Mouse (Mus musculus): Measurements from ENCODE around the gene Fam174b.

The Fam174b gene

GRCm38 (mm10) chr7:73740111-73741035 lies at the start of gene Fam174b:
TSS of gene Fam174b (plus strand) at chr7:73740302.
- DNase-seq: peak; percentile 30 to 36

DNA sequence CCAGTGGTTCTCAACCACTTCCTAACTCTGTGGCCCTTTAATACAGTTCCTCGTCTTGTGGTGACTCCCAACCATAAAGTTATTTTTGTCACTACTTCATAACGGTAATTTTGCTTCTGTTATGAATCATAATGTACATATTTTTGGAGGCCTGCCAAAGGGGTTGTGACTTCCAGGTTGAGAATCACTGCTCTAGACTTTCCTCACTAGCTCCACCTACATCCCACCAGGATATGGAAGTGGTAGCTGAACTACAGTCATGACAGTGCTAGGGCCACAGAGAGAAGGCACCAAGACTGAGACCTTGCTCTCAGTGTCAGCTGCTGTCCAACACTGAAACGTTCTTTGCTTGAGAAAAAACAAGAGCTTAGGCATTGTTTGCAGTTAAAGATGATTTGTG lies 43.0 kb upstream of the Fam174b start:
- DNase-seq: no peak

GRCm38 (mm10) chr7:73704305-73704704 lies 35.8 kb upstream of the Fam174b start:
- DNase-seq: no peak

DNA sequence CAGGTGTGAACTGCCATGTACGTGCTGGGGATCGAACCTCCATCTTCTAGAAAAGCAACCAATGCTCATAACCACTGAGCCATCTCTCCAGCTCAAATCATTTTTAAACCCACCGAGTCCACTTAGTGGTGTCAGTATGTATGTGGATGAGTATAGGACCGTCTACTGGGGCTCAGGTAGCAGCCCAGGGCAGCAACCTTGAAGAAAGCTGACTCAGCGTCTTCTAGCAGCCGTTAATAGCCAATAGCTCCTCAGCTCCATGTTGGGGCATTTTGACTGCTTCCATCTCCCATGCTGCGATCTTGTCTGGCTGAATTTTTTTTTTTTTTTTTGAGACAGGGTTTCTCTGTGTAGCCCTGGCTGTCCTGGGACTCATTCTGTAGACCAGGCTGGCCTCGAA lies 26.6 kb upstream of the Fam174b start:
- no peak for DNase-seq

- peak; percentile 50 to 66 for DNase-seq
These were observed 24.0 kb upstream of the Fam174b start for GRCm38 (mm10) chr7:73715928-73716749.

GRCm38 (mm10) chr7:73716841-73717240 lies 23.3 kb upstream of the Fam174b start:
- DNase-seq: peak in 1 of 2 experiments; percentile 33

- DNase-seq: no peak
These were observed 22.1 kb upstream of the Fam174b start for GRCm38 (mm10) chr7:73718031-73718430.

DNA sequence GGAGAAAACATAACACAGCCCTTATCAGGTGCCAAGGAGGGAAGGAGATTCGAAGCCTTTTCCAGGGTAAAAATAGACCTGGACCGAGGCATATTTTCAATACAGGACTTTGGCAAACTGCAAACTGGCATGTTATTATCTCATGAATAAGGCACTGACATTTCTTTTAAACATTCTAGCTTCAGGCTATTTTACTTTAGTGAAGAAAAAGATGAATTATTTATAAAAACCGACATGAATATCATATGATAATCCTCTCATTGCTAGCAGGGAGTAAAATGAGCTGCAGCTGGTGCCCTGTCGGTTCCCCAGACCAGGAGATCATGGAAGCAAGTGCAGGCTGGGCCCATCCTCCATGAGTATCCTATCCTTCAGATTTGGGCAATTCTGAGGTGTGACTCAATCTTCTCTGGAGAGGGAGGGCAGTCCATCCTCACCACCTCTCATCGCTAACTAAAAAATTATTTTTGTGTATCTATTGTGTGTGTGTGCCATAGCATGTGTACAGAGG lies 21.6 kb upstream of the Fam174b start:
- no peak for DNase-seq

DNA sequence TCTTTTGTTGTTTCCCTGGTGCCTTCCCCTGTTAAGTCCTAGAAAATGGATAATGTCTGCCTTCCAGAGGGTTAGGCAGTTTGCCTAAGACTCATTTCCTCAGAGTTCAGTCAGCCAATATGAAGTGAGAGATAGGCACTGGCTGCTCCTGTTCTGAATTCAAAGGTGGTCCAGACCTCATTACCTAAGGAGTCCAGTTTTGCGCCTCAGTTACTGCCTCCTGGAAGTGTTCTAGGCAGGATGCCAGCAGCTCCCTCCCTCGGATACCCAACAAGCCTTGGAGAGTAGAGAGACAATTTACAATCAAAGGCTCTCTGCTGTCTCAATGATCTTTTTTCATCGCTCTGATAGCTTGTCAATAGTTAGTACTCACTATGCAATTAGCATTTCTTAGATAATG lies 19.1 kb upstream of the Fam174b start:
- DNase-seq: peak in 1 of 2 experiments; percentile 52

- no peak for DNase-seq
These were observed 18.3 kb upstream of the Fam174b start for GRCm38 (mm10) chr7:73721764-73722163.

GRCm38 (mm10) chr7:73729913-73730312 lies 10.2 kb upstream of the Fam174b start:
- no peak for DNase-seq

GRCm38 (mm10) chr7:73730430-73731022 lies 9.6 kb upstream of the Fam174b start:
- DNase-seq: no peak

GRCm38 (mm10) chr7:73736046-73736445 lies 4.1 kb upstream of the Fam174b start:
- DNase-seq: no peak

GRCm38 (mm10) chr7:73741392-73741791 lies 1.3 kb downstream of the Fam174b start:
- DNase-seq: no peak

DNA sequence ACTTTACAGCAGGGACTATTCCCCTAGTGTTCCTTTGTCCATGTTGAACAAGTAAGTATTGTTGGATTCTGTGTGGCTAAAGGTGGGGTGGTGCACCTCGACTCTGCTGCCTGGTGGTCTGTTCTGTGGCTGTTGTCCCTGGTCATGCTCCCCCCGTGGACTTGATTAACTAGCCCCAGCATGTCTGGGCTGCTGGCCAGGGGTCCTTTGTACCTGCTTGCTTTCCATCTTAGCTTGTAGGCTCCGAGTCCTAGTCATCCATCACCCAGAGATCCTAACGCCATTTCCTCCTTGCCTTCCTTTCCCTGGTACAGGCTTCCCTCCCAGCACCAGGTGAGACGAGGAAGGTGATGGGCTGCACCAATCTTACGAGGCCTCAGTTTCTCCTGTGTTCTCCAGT lies 1.7 kb downstream of the Fam174b start:
- no peak for DNase-seq

- no peak for DNase-seq
These were observed 3.0 kb downstream of the Fam174b start for GRCm38 (mm10) chr7:73743144-73743543.

- DNase-seq: no peak
These were observed 3.8 kb downstream of the Fam174b start for GRCm38 (mm10) chr7:73743831-73744370.

- DNase-seq: no peak
These were observed 5.8 kb downstream of the Fam174b start for GRCm38 (mm10) chr7:73745903-73746302.

DNA sequence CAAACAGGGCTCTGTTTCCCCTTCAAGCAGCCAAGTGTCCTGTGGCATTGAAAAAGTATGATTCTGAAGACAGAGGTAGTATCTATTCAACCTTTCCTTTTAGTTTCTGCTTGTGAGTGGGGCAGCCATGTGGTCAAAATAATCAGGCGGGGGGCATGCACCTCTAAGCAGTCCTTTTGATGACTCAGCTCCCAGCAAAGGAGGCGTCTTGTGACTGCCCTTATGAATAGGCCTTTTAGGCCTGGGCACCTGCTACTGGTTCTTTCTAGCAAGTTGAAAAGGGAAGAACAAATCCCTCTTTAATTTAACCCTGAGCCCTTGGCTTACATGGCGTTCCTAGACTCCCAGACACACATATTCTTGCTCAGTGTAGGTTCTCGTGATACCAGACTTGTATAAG lies 6.7 kb downstream of the Fam174b start:
- no peak for DNase-seq

DNA sequence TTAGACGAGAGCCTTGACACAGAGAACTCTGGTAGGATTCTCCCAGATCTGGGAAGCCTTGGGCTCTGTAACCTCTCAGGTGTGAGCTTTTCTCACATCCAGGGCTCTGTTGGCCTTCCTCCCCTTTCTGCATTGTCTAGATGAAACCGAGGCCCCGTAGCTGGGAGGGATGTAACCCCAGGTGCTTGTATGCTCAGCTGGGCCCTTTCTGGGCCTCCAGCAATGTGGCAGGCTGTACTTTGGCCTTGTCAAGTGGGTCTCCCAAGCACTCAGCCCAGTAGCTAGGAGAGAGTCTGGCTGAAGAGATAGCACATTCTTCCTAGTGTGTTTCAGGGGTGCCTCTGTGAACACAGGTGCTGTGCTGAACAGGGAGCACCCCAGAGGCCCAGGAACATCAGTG lies 7.4 kb downstream of the Fam174b start:
- no peak for DNase-seq

DNA sequence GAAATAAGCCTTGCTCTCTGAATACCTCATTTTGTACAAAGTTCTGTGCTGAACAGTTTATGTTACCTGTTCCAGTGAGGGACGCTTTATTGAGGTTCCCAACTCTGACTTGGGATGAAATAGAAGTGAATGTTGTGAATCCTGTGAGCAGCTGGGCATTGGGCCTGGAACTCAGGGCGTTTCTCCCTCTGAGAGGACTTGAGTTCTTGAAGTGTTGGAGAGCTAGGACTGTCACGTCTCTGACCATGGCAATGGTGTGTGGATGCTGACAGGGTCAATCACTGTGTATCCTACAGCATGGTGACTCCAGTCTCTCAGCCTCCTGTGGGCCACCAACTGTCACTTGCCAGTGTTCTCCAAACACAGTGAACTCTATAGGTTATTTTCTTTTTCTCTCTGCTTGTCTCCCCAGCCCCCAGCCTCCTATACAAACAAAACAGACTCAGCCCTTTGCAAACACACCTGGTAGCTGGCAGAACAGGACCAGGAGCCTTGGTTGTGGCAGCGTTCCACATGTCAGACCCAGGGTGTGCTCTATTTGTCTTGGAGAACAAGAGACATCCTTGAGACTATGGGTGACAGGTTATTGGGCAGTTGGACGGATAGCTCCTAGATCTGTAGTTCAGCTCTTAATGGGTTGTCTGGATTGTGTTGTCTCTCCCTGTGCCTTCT lies 8.5 kb downstream of the Fam174b start:
- DNase-seq: no peak

- DNase-seq: no peak
These were observed 9.2 kb downstream of the Fam174b start for GRCm38 (mm10) chr7:73749339-73749738.

Data from cerebellum, postnatal 25 days (tissue).